Mouse (Mus musculus): ENCODE measurements at regions not wholly inside any gene's neighbourhood (a gene's known extent, or its start where the extent isn't known, plus 50 kb on each side); places are given as distances from the start of the nearest gene placed in this dataset.
A peak's percentile ranks its signal among the peaks of the same experiment; 100 is the strongest.

DNA sequence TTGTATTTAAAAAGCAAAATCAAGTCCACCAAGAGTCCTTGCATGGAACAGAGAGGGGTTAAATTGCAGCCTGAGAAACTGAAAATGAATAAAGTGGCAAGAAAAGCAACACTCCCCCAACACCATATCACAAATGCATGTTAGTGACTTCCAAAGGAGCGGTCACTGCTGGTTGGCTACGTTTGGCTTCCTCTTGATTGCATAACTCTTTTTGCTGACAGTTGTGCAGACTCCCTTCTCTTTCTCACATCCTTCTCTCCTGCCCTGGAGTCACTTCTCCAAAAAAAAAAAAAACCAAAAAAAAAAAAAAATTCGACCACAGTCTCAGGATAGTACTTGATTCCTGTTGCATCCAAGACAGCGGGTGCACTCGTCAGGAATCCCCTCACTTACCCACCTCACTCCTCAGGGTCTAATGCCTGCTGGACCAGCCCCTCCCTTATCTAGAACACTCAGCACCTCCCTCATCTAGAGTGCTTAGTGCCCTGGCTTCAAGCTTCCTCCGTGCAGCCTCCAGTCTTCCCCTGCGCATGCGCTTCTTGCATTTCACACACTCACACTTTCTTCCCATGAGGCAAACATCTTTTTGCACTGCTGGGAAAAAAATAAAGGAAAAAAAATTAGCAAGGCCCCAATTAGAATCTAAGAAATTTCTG lies 100.8 kb upstream of the Bank1 start:
- peaks cover 4% of the 10 kb centered on the region for H3K27me3 ChIP-seq (replicated peaks)
- H3K4me1 ChIP-seq: peaks cover 6% of the 10 kb centered on the region; the same call in 1 of the 2 replicates
- TF ChIP-seq GATA1 (IDR thresholded peaks at IDR 0.05; ENCODE audit: borderline replicate concordance, low read length) (no peak), FLI1 (IDR thresholded peaks at IDR 0.05; ENCODE audit: low read length) (no peak)
- H3K4me3 ChIP-seq (replicated peaks): peak overlapping the region; percentile 81
- H3K9me3 ChIP-seq: no peaks in the 10 kb centered on the region
- H3K36me3 ChIP-seq (replicated peaks; ENCODE audit: low read length): no peaks in the 10 kb centered on the region

DNA sequence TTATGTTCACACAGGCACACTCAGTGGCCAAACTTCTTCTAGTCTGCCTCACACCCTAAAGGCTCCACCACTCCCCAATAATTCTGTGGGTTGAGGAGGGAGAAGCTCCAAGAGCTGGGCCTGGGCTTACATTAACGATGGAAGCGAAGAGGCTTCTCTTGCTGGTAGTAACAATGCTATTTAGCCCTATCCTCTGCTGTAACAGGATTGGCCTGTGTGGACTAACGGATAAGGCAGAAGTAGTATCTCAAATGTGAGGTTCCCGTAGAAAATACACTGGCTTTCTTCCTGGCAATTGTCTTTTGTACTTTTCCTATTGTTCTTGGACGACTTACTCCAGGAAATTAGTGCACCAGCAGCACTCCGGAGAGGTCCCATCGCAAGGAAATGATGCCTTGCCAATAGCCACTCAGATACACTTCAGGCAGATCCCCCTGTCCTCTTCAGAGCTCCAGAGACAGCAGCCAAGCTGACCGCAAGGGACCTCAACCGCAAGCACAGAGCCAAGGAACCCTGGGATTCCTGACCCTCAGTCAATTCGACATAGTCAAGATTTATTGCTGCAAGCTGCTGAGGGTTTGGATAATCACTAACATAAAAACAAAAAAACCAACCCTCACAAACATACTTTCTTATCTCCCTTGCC lies 96.2 kb upstream of the Bank1 start:
- H3K4me3 ChIP-seq (replicated peaks): no peak overlapping the region
- no peaks in the 10 kb centered on the region for H3K36me3 ChIP-seq (replicated peaks; ENCODE audit: low read length)
- no peak for TF ChIP-seq FLI1 (IDR thresholded peaks at IDR 0.05; ENCODE audit: low read length)
- TF ChIP-seq GATA1 (IDR thresholded peaks at IDR 0.05; ENCODE audit: borderline replicate concordance, low read length): no peak
- no peaks in the 10 kb centered on the region for H3K27me3 ChIP-seq (replicated peaks)
- H3K9me3 ChIP-seq: no peaks in the 10 kb centered on the region
- peaks cover 6% of the 10 kb centered on the region; the same call in 1 of the 2 replicates for H3K4me1 ChIP-seq

DNA sequence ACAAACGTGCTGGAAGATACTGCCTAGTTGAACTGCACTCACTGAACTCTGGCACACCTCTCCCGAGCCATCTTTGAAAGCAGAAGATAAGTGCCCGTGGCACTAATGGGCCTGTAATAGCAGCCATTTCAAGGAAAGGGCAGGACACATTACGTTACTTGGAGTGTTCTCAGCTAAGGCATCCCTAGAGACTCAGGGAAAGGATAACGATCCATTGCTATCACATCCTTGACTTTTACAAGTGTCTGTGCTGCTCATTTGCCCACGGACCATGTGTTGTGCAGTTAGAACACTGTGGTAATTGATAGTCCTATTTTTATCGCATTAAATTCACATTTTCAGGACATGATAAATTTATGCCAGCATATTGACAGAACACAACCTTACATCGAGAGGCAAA lies 79.7 kb upstream of the Bank1 start:
- H3K4me1 ChIP-seq: no peaks in the 10 kb centered on the region
- H3K4me3 ChIP-seq (replicated peaks): no peak overlapping the region
- H3K27me3 ChIP-seq (replicated peaks): no peaks in the 10 kb centered on the region
- no peaks in the 10 kb centered on the region for H3K36me3 ChIP-seq (replicated peaks; ENCODE audit: low read length)
- H3K9me3 ChIP-seq: no peaks in the 10 kb centered on the region
- TF ChIP-seq FLI1 (IDR thresholded peaks at IDR 0.05; ENCODE audit: low read length) (no peak), GATA1 (IDR thresholded peaks at IDR 0.05; ENCODE audit: borderline replicate concordance, low read length) (no peak)

DNA sequence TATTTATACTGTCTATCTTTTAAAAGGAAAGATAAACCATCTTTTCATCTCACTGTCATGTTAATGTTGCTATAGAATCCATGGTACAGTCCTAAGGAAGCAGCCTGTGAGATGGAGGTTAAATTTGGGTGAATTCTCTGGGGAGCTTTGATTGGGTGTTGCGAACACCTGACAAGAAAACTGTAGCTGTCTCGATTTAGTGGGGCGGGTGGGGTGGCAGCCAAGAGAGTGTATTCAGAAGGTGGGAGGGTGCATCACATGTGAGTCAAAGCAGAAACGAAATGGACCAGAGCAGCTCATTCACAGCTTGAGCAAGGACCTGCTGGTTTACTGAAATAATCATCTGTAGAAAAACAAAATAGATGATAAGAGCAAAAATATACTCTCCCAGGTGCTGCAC lies 57.4 kb upstream of the Bank1 start:
- Histone ChIP-seq H3K27me3 (replicated peaks) (no peaks in the 10 kb centered on the region), H3K36me3 (replicated peaks; ENCODE audit: low read length) (no peaks in the 10 kb centered on the region), H3K4me1 (no peaks in the 10 kb centered on the region), H3K4me3 (replicated peaks) (no peak overlapping the region), H3K9me3 (no peaks in the 10 kb centered on the region)
- TF ChIP-seq FLI1 (IDR thresholded peaks at IDR 0.05; ENCODE audit: low read length) (no peak), GATA1 (IDR thresholded peaks at IDR 0.05; ENCODE audit: borderline replicate concordance, low read length) (no peak)

DNA sequence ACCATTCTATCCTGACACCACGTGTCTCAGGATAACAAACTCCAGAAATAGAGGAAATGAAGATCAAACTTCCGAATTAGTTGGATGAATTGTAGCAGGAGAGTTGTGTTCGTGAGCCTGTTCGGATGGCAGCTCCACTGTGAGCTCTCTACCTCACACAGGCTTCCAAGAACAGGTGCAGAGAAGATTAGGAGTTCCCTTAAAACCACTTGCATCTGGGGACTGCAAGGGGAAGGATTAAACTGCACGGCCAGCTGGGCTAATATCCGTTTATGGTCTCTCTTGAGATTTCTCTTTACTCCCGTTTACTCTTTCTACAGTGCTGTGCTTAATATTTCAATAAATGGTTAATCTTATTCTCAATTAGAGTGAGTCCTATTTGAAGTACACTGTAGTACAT lies 54.8 kb upstream of the Bank1 start:
- TF ChIP-seq FLI1 (IDR thresholded peaks at IDR 0.05; ENCODE audit: low read length) (no peak), GATA1 (IDR thresholded peaks at IDR 0.05; ENCODE audit: borderline replicate concordance, low read length) (no peak)
- no peaks in the 10 kb centered on the region for H3K36me3 ChIP-seq (replicated peaks; ENCODE audit: low read length)
- no peaks in the 10 kb centered on the region for H3K9me3 ChIP-seq
- H3K4me3 ChIP-seq (replicated peaks): no peak overlapping the region
- no peaks in the 10 kb centered on the region for H3K4me1 ChIP-seq
- no peaks in the 10 kb centered on the region for H3K27me3 ChIP-seq (replicated peaks)

DNA sequence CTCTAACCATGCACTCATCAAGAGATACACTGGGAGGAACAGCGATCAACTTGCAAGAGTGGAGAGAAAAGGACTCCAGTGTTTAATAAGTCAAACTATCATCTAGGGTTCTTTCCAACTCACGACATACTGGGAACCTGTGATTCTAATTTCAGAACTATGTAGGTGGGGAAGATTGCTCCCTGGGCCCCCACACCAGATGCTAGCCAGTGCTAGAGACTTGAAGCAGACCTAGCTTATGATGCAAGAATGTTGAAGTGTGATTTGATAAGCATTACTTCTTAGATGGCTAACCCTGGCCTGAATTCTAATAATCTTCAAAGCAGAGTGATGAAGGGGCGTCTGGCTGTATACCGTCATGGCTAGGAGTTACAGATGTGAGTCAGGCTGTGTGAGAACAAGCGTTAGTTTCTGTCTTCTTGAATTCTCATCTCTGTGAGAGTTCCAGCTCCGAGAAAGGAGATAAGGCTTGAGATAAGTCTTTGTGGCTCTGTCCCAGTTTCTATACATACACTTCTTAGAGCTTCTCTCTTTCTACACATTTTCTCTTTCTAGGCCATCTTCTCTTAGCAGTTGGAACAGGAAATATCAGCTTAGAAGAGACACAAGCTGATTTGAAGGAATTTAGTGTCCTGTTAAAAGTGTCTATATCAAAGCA lies 54.0 kb upstream of the Bank1 start:
- H3K36me3 ChIP-seq (replicated peaks; ENCODE audit: low read length): no peaks in the 10 kb centered on the region
- no peak overlapping the region for H3K4me3 ChIP-seq (replicated peaks)
- no peaks in the 10 kb centered on the region for H3K27me3 ChIP-seq (replicated peaks)
- TF ChIP-seq FLI1 (IDR thresholded peaks at IDR 0.05; ENCODE audit: low read length) (no peak), GATA1 (IDR thresholded peaks at IDR 0.05; ENCODE audit: borderline replicate concordance, low read length) (no peak)
- no peaks in the 10 kb centered on the region for H3K4me1 ChIP-seq
- H3K9me3 ChIP-seq: no peaks in the 10 kb centered on the region

DNA sequence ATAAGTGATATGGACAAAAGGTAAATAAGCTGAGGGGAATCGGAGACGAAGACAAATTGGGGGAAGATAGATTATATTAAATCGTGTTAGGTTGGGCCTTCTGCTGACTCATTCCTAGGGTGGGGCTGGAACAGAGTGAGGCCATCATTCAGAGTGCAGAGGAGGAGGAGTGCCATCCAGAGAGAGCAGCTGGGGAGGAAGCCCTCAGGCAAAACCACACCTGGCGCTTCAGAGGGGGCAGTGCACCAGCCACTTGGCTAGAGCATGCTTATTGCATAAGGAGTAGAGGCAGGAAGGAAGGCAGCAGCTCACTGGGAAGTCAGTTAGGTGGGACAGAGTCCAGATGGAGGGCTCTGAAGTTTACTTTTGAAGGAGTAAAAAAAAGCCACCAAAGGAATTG lies 51.0 kb upstream of the Bank1 start:
- H3K36me3 ChIP-seq (replicated peaks; ENCODE audit: low read length): no peaks in the 10 kb centered on the region
- H3K4me1 ChIP-seq: no peaks in the 10 kb centered on the region
- TF ChIP-seq GATA1 (IDR thresholded peaks at IDR 0.05; ENCODE audit: borderline replicate concordance, low read length) (no peak), FLI1 (IDR thresholded peaks at IDR 0.05; ENCODE audit: low read length) (no peak)
- H3K4me3 ChIP-seq (replicated peaks): no peak overlapping the region
- H3K27me3 ChIP-seq (replicated peaks): no peaks in the 10 kb centered on the region
- no peaks in the 10 kb centered on the region for H3K9me3 ChIP-seq

Measured in megakaryocyte, embryonic 14.5 days (primary cell).